Mouse (Mus musculus) limb, embryonic 12.5 days (tissue): ENCODE measurements at regions not wholly inside any gene's neighbourhood (a gene's known extent, or its start where the extent isn't known, plus 50 kb on each side); places are given as distances from the start of the nearest gene placed in this dataset.

Source experiments
- ATAC-seq: fragments of 200-750 bp; cut with Nextera tagmentation; 2 replicates; pipeline ENCODE4 v1.8.0; 2017; ENCODE audit warnings: low read depth, moderate TSS enrichment; ENCODE audit not compliant: insufficient number of reproducible peaks, insufficient read depth, low FRiP score, low TSS enrichment
- H3K27ac ChIP-seq: fragments of 300-500 bp; sonication (generic); 2 replicates; pipeline ENCODE4 v1.5.1; 2016; ENCODE audit warnings: mild to moderate bottlenecking, moderate library complexity
- H3K27me3 ChIP-seq: fragments of 300-500 bp; sonication (generic); 2 replicates; pipeline ENCODE4 v1.6.1; 2016; ENCODE audit warnings: mild to moderate bottlenecking, moderate library complexity
- H3K36me3 ChIP-seq: fragments of 300-500 bp; sonication (generic); 2 replicates; pipeline ENCODE4 v1.6.1; 2016; ENCODE audit warnings: mild to moderate bottlenecking, moderate library complexity
- H3K4me1 ChIP-seq: fragments of 300-500 bp; sonication (generic); replicated peaks from 2 replicates; pipeline ENCODE4 v1.6.1; 2016
- H3K4me2 ChIP-seq: fragments of 300-500 bp; sonication (generic); 2 replicates; pipeline ENCODE4 v1.6.1; 2016; ENCODE audit warnings: mild to moderate bottlenecking, moderate library complexity
- H3K4me3 ChIP-seq: fragments of 300-500 bp; sonication (generic); replicated peaks from 2 replicates; pipeline ENCODE4 v1.5.1; 2016; ENCODE audit warnings: mild to moderate bottlenecking
- H3K9ac ChIP-seq: fragments of 300-500 bp; sonication (generic); replicated peaks from 2 replicates; pipeline ENCODE4 v1.6.1; 2016; ENCODE audit warnings: mild to moderate bottlenecking, moderate library complexity
- H3K9me3 ChIP-seq: fragments of 300-500 bp; sonication (generic); 2 replicates; pipeline ENCODE4 v1.6.1; 2016; ENCODE audit warnings: mild to moderate bottlenecking, moderate library complexity
- WGBS: fragments of 180-500 bp; shearing (Covaris S2); methylation state at CpG from one replicate; pipeline ENCODE4 v1.1.7; 2016; 5-methylcytosine and 5-hydroxymethylcytosine counted together

DNA sequence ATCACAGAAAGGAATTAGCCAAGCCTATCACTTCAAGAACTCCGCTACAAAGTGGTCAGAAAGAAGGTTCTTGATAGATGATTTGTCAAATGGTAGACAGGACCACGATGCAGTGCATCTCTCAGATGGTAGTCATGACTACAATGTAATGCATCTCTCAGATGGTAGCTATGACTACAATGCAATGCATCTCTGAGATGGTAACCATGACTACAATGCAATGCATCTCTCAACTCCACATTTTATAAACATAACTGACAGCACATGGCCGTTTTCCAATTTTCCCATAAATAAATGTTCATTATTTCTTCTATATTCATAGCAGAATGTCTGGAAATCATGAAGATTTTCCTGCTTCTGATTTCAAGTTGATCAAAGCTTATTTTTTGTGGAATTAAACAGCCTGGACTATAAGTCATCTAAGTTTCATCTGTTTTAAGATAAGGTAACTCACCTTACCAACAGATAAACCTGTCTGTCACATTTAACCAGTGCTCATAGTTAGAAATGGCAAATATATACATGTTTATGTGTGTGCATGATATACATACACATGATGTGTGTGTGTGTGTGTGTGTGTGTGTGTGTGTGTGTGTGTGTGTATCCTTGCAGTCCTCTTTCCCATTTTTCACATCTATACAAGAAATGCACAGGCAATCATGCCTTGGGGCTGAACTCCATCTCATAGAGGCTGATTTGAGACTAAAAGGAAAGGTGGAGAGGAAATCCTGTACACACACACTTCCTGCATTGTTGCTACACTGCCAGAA is 122.4 kb downstream of the Phf3 start:
- H3K4me3 ChIP-seq, result no peak overlapping the region
- no peaks in the 10 kb centered on the region for H3K4me1 ChIP-seq
- no peak for ATAC-seq
- no peaks in the 10 kb centered on the region for H3K27me3 ChIP-seq
- H3K36me3 ChIP-seq, result no peaks in the 10 kb centered on the region
- WGBS, result 82% methylated on average over 3 of the region's 3 CpGs
- H3K4me2 ChIP-seq, result no peak overlapping the region
- H3K27ac ChIP-seq, result no peak overlapping the region
- H3K9ac ChIP-seq, result no peak overlapping the region
- H3K9me3 ChIP-seq, result no peaks in the 10 kb centered on the region

DNA sequence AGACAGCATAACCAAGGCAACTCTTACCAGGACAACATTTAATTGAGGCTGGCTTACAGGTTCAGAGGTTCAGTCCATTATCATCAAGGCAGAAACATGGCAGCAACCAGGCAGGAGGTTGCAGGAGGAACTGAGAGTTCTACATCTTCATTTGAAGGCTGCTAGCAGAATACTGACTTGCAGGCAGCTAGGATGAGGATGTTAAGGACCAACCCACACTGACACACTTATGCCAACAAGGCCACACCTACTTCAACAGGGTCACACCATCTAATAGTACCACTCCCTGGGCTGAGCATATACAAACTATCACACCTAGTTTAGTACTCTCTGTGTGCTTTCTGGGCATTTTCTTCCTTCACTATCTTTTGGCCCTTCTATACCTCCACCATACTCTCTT is 131.8 kb downstream of the Phf3 start:
- Histone ChIP-seq H3K9ac (no peak overlapping the region), H3K4me2 (no peak overlapping the region), H3K27ac (no peak overlapping the region), H3K4me3 (no peak overlapping the region), H3K4me1 (no peaks in the 10 kb centered on the region), H3K36me3 (no peaks in the 10 kb centered on the region), H3K9me3 (no peaks in the 10 kb centered on the region), H3K27me3 (no peaks in the 10 kb centered on the region)
- ATAC-seq, result no peak

DNA sequence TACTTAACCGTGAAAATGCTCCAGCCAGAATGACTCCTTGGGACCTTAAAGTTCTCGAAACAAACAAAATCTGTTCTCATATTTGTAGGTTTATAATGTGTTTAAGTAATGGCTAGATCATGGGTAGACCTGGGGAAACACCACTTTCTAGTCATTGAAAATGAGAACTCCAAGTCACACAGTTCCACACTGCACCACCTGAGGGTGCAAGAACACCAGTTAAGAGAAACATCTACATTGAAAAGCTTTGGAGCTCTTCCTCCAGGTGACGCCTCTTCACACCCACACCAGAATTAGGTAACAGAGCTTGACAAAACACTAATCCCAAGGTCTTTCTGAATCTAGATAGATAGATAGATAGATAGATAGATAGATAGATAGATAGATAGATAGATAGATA is 132.9 kb downstream of the Phf3 start:
- no peak overlapping the region for H3K27ac ChIP-seq
- no peaks in the 10 kb centered on the region for H3K4me1 ChIP-seq
- no peaks in the 10 kb centered on the region for H3K9me3 ChIP-seq
- no peaks in the 10 kb centered on the region for H3K36me3 ChIP-seq
- H3K4me3 ChIP-seq, result no peak overlapping the region
- WGBS, result 58% methylated on average over 3 of the region's 3 CpGs
- no peak for ATAC-seq
- H3K27me3 ChIP-seq, result no peaks in the 10 kb centered on the region
- no peak overlapping the region for H3K9ac ChIP-seq
- no peak overlapping the region for H3K4me2 ChIP-seq

DNA sequence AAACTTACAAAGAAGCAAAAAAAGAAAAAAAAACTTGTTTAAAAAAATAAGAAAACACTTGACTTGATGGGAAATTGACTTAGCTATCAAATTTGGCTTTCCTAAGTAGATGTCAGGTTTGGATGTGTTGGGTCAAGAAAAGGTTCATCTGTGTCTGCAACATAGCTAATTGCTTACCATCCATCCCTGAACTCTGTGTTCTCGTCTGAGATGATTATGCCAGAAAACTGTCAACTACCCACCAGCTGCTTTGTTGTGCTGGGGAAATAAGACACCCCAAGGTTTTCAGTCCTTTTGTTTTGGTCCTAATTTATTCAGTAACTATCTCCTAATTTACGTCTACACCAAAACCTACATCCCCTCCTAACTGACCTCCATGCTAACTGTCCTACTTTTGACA is 152.2 kb downstream of the Phf3 start:
- H3K36me3 ChIP-seq, result no peaks in the 10 kb centered on the region
- H3K9me3 ChIP-seq, result no peaks in the 10 kb centered on the region
- 82% methylated on average over 2 of the region's 2 CpGs for WGBS
- no peak overlapping the region for H3K9ac ChIP-seq
- H3K27ac ChIP-seq, result no peak overlapping the region
- H3K27me3 ChIP-seq, result no peaks in the 10 kb centered on the region
- ATAC-seq, result no peak
- no peak overlapping the region for H3K4me3 ChIP-seq
- no peak overlapping the region for H3K4me2 ChIP-seq
- H3K4me1 ChIP-seq, result no peaks in the 10 kb centered on the region

DNA sequence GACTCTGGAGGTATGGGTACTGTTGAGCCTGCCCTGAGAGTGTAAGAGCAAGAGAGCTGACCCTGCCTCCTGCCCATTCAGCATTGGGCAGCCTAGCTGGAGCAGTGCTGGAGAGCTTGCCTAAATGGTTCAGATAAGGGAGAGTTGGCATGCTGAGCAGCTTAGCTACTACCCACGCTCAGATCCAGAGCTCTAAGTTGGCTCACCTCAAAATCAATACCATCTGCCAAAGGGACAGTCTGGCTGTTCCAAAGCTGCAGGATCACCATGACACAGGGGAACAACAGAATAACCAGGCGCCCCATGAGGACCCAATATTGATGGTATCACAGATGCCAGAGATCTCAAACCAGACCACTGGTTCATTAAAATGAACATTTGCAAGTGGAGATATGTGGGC is 152.9 kb downstream of the Phf3 start:
- no peak for ATAC-seq
- Histone ChIP-seq H3K9ac (no peak overlapping the region), H3K9me3 (no peaks in the 10 kb centered on the region), H3K4me3 (no peak overlapping the region), H3K27ac (no peak overlapping the region), H3K4me2 (no peak overlapping the region), H3K4me1 (no peaks in the 10 kb centered on the region), H3K27me3 (no peaks in the 10 kb centered on the region), H3K36me3 (no peaks in the 10 kb centered on the region)
- WGBS, result 68% methylated on average over 2 of the region's 2 CpGs

DNA sequence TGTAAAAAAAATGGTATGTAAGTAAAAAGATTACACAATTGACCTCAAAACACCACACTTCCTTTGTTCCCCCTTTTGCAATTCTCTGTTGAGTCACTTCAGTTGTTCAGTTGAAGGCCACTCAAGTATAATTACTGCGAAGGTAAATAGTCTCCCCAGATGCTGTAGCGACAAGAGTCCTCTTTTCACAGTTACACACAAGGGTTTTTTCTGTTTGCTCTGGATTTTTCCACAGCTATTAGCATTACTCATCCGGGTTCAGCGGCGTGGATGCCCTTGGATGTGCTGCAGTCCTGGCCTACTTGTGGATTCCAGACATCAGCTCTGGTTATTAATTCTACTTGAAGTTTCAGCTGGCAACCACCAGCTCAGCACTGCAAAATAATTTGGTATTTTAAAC is 155.1 kb downstream of the Phf3 start:
- 88% methylated on average over 5 of the region's 5 CpGs for WGBS

DNA sequence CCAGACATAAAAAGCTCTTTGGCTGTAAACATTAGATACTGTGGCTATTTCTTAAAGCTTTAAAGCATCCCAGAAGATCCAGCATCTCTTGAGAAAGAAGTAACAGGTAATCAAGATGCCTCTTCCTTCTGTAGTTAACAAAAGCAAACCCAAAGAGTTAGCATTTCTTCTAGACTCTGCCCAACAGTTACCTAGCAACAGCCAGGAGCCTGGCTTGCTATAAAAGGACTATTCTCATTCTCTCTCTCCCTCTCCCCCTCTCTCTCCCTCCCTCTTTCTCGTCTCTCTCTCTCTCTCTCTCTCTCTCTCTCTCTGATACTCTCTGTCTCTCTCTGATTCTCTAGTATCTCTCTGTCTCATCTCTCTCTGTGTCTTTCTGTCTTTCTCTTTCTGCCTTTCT is 157.4 kb downstream of the Phf3 start:
- ATAC-seq, result no peak
- H3K4me3 ChIP-seq, result no peak overlapping the region
- no peak overlapping the region for H3K27ac ChIP-seq
- WGBS, result 58% methylated on average over 1 of the region's 1 CpGs
- H3K9ac ChIP-seq, result no peak overlapping the region
- no peaks in the 10 kb centered on the region for H3K36me3 ChIP-seq
- no peak overlapping the region for H3K4me2 ChIP-seq
- H3K9me3 ChIP-seq, result no peaks in the 10 kb centered on the region
- H3K27me3 ChIP-seq, result no peaks in the 10 kb centered on the region
- no peaks in the 10 kb centered on the region for H3K4me1 ChIP-seq

More for the DNA sequence above, 155.1 kb downstream of the Phf3 start:
- H3K27ac ChIP-seq, result no peak overlapping the region
- H3K9ac ChIP-seq, result no peak overlapping the region
- H3K4me1 ChIP-seq, result no peaks in the 10 kb centered on the region
- H3K4me2 ChIP-seq, result no peak overlapping the region
- no peak for ATAC-seq
- H3K4me3 ChIP-seq, result no peak overlapping the region
- H3K9me3 ChIP-seq, result no peaks in the 10 kb centered on the region
- no peaks in the 10 kb centered on the region for H3K36me3 ChIP-seq
- no peaks in the 10 kb centered on the region for H3K27me3 ChIP-seq

DNA sequence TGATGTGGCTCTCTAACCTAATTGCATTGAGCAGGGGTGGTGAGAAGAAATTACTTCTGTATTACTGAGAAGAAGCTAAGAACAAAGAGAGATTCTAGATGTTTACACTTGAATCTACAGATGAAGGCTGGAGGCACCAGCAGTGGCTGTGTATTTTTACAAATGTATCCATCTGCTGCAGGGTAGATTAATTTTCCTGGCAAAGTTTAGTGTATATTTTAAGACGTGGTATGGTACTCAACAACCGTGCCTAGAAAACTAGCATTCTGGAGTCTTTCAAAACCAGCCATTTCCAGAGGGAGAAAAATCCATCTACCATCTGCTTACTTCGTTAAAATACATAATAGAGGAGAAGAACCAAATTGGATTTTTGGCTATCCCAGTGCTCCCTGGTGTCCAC is 172.6 kb downstream of the Phf3 start:
- 80% methylated on average over 3 of the region's 3 CpGs for WGBS

DNA sequence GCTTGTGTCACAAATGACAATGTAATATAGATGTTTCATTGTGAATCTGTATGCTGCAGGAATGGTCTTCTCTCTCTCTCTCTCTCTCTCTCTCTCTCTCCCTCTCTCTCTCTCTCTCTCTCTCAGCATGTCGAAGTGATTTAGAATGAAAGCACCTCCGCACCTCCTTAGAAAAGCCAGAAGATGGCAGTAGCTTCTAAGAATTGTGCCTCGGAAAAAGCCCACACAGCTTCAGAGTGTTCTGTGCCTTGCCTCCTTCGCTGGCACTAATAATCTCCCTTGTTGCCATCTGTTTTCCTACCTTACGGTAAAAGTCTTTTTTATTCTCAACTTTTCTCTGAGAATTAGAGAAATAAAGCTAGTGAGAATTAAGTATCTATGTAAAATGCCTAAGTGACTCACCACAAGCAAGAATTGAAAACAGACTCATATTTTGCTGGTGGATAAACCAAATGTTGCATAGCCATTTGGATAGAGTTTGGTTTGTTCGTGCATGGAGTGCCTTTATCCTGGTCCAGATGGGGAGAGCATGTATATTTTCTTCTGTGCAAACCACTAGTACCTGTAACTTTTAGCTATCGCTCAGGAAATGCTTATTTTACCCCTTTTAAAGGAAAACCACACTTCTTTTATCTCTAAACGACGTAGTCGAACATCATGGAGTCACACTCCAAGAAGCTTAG is 173.2 kb downstream of the Phf3 start:
- H3K9ac ChIP-seq, result no peak overlapping the region
- ATAC-seq, result no peak
- H3K4me1 ChIP-seq, result no peaks in the 10 kb centered on the region
- H3K4me2 ChIP-seq, result no peak overlapping the region
- H3K4me3 ChIP-seq, result no peak overlapping the region
- no peaks in the 10 kb centered on the region for H3K9me3 ChIP-seq
- H3K27me3 ChIP-seq, result no peaks in the 10 kb centered on the region
- WGBS, result 47% methylated on average over 10 of the region's 10 CpGs
- no peaks in the 10 kb centered on the region for H3K36me3 ChIP-seq
- no peak overlapping the region for H3K27ac ChIP-seq

More for the DNA sequence above, 172.6 kb downstream of the Phf3 start:
- Histone ChIP-seq H3K9me3 (no peaks in the 10 kb centered on the region), H3K4me3 (no peak overlapping the region), H3K9ac (no peak overlapping the region), H3K27me3 (no peaks in the 10 kb centered on the region), H3K27ac (no peak overlapping the region), H3K4me1 (no peaks in the 10 kb centered on the region), H3K36me3 (no peaks in the 10 kb centered on the region), H3K4me2 (no peak overlapping the region)
- ATAC-seq, result no peak

DNA sequence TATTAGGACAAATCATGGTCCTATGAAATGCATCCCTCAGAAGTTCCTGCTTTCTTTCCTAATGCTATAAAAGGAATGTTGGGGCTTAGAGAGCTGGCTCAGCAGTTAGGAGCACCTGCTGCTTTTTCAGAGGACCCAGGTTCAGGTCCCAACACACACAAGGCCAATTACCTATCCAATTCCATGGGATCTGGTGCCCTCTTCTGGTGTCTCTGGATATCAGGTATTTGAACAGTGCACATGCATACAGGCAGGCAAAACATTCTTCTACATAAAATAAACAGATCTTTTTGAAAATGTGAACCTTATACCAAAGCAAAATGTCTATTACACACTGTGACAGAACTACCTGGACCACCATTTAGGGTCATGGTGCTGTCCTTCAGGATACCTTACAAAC is 177.4 kb downstream of the Phf3 start:
- no peak overlapping the region for H3K27ac ChIP-seq
- H3K4me2 ChIP-seq, result no peak overlapping the region
- H3K4me1 ChIP-seq, result no peaks in the 10 kb centered on the region
- H3K36me3 ChIP-seq, result no peaks in the 10 kb centered on the region
- no peaks in the 10 kb centered on the region for H3K27me3 ChIP-seq
- ATAC-seq, result no peak
- no peaks in the 10 kb centered on the region for H3K9me3 ChIP-seq
- H3K4me3 ChIP-seq, result no peak overlapping the region
- H3K9ac ChIP-seq, result no peak overlapping the region

DNA sequence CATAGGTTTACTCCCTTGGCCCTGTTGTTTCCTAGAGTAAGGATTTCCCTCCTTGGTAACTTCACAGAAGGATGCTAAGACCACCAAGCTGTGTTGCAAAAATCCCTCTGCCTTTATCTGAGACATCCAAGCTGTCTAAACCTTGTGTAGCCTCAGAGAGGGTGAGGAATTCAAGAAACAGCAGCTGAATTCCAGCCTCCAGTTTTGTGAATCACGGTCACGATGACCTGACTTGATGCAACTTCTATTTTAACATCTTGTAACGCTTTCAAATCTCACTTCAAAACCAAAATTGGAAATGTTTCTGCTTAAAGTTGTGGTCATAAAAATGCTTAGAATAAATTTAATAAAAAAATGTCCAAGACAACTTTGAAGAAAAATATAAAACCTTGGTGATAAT is 188.4 kb downstream of the Phf3 start:
- Histone ChIP-seq H3K27ac (no peak overlapping the region), H3K9ac (no peak overlapping the region), H3K9me3 (no peaks in the 10 kb centered on the region), H3K36me3 (no peaks in the 10 kb centered on the region), H3K4me2 (no peak overlapping the region), H3K27me3 (no peaks in the 10 kb centered on the region), H3K4me3 (no peak overlapping the region), H3K4me1 (no peaks in the 10 kb centered on the region)
- 85% methylated on average over 3 of the region's 3 CpGs for WGBS
- ATAC-seq, result no peak

DNA sequence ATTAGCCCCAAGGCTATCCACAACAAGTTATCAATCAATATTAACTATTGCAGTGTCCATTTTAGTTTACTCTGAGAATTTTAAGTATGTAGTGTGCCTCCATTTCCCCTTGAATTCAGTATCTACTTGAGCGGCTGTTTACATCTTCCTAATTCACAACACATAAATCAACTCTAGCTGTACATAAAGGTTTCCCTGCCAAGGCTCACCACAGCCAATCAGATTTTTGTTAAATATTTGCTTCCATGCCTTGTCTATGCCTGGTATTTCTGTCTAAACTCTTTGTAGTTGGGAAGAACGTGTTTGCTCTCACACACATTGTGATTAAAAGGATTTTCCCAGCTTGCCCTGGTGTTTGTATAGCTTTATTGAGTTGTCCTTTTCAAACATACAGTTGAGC is 189.8 kb downstream of the Phf3 start:
- Histone ChIP-seq H3K27me3 (no peaks in the 10 kb centered on the region), H3K4me3 (no peak overlapping the region), H3K36me3 (no peaks in the 10 kb centered on the region), H3K27ac (no peak overlapping the region), H3K4me2 (no peak overlapping the region), H3K4me1 (no peaks in the 10 kb centered on the region), H3K9me3 (no peaks in the 10 kb centered on the region), H3K9ac (no peak overlapping the region)
- ATAC-seq, result no peak
- WGBS, result 63% methylated on average over 2 of the region's 2 CpGs
